Mouse (Mus musculus): ENCODE results near the gene Fcho1. TPM values are rescaled to one million over a fixed set of nuclear protein-coding genes. Genes with fewer than 3 reads are reported as not detected.
A peak's percentile ranks its signal among the peaks of the same experiment; 100 is the strongest.

The Fcho1 gene
- polyA plus RNA-seq, 1 experiment: 8.8 TPM

DNA sequence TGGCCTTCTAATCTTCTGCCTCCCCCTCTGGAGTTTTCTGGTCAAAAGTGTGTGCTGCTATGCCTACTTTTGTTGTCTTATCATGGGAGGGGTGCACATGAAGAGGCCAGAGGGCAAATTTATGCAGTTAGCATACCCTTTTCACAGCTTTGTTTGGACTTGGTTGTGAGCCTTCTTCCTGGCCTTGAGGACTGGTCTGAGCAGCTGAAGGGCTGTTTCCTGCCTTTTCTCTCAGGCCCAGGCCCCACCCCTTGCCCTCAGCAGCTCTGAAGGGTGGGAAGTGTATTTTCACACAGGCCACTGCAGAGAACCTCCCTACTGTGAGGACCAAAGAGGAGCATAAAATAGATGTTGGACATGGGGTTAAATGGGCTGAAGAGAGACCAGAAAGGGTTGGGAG lies 48.0 kb downstream of the Fcho1 start:
- H3K27ac ChIP-seq (ENCODE audit: insufficient read depth, low read length): peak overlapping the region; percentile 79
- H3K4me3 ChIP-seq (ENCODE audit: low read depth, low read length): no peak overlapping the region
- peaks cover 11% of the 10 kb centered on the region for H3K4me1 ChIP-seq (ENCODE audit: control insufficient read depth, insufficient read depth, low read length)

DNA sequence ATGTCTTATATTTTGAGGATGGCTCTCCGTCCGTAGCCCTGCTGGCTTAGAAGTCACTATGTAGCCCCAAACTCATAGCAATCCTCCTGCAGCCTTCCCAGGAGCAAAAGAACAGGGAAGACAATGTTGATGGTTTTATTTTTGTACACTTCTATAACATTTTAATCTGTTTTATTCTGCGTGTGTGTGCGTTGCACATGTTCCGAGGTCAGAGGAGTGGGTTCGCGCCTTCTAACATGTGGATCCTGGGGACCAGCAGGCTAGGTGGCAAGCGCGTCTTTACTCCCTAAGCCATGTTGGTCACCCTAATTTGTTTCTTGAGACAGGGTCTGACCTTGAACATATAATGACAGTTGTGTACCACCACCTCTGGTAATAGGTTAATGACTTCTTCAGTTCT lies 48.7 kb downstream of the Fcho1 start:
- Histone ChIP-seq H3K4me3 (ENCODE audit: low read depth, low read length) (peak overlapping the region; percentile 52), H3K9me3 (replicated peaks; ENCODE audit: control insufficient read depth, insufficient read depth, low read length, poor library complexity, severe bottlenecking) (no peaks in the 10 kb centered on the region), H3K36me3 (ENCODE audit: control insufficient read depth, insufficient read depth, low read length, poor library complexity, severe bottlenecking) (no peaks in the 10 kb centered on the region), H3K4me1 (ENCODE audit: control insufficient read depth, insufficient read depth, low read length) (peaks cover 11% of the 10 kb centered on the region), H3K27me3 (ENCODE audit: control insufficient read depth, insufficient read depth, low read length, poor library complexity, severe bottlenecking) (no peaks in the 10 kb centered on the region), H3K27ac (ENCODE audit: insufficient read depth, low read length) (peak overlapping the region; percentile 79), H3K9ac (ENCODE audit: low read depth, poor library complexity, severe bottlenecking) (peak overlapping the region; percentile 81)
- TF ChIP-seq EP300 (IDR thresholded peaks at IDR 0.05; ENCODE audit: insufficient read depth, low read depth, low read length) (no peak), CTCF (IDR thresholded peaks at IDR 0.05; ENCODE audit: low read depth, low read length) (no peak), POLR2A (IDR thresholded peaks at IDR 0.05; ENCODE audit: insufficient read depth, low read length) (no peak)

More for the DNA sequence above, 48.0 kb downstream of the Fcho1 start:
- H3K27me3 ChIP-seq (ENCODE audit: control insufficient read depth, insufficient read depth, low read length, poor library complexity, severe bottlenecking): no peaks in the 10 kb centered on the region
- no peaks in the 10 kb centered on the region for H3K36me3 ChIP-seq (ENCODE audit: control insufficient read depth, insufficient read depth, low read length, poor library complexity, severe bottlenecking)
- TF ChIP-seq CTCF (IDR thresholded peaks at IDR 0.05; ENCODE audit: low read depth, low read length) (no peak), EP300 (IDR thresholded peaks at IDR 0.05; ENCODE audit: insufficient read depth, low read depth, low read length) (peak; percentile 84), POLR2A (IDR thresholded peaks at IDR 0.05; ENCODE audit: insufficient read depth, low read length) (no peak)
- H3K9ac ChIP-seq (ENCODE audit: low read depth, poor library complexity, severe bottlenecking): no peak overlapping the region
- H3K9me3 ChIP-seq (replicated peaks; ENCODE audit: control insufficient read depth, insufficient read depth, low read length, poor library complexity, severe bottlenecking): no peaks in the 10 kb centered on the region

DNA sequence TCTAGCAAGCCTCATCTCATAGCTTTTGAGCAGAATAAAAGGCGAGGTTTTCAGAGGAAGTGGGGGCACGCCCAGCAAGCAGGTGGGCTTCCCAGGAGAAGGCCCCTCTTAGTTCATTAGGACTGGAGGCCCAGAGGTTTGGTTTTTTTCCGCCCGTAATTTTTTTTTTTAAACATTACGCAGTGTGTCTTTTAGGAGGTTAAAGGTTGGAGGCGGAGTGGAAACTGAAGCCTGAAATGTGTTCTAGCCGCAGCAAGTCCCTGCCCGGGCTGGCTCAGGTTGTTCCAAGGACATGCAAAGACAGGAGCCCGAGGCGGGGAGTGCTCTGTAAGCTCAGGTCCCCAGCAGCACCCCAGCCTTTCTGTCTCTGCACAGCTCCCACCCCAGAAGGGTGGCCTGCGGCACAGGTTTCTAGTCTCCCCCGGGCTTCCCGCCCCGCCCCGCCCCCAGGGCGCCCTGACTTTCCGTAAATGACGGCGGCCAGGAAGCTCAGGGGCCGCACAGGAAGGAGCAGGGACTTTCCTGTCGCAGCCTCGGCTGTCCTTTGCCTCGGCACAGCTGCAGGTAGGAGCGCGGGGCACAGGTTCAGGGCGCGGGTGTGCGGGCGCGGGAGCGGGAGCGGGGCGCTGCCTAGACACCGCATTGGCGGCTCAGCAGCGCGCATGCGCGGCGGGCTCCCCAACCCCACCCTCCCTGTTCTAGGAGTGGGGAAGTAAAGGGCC lies 49.3 kb downstream of the Fcho1 start, which contains the start of gene Jak3:
Gene Jak3, plus strand, starts transcription at position 277 of the 722 bp plus-strand sequence.
- TF ChIP-seq EP300 (IDR thresholded peaks at IDR 0.05; ENCODE audit: insufficient read depth, low read depth, low read length) (0 out of 2 replicates have a peak, but pooled peaks have one; percentile 30), POLR2A (IDR thresholded peaks at IDR 0.05; ENCODE audit: insufficient read depth, low read length) (no peak)
- Histone ChIP-seq H3K27ac (ENCODE audit: insufficient read depth, low read length) (peak within 1 kb of the TSS; percentile 79), H3K4me1 (ENCODE audit: control insufficient read depth, insufficient read depth, low read length) (peaks cover 11% of the 10 kb centered on the region), H3K9ac (ENCODE audit: low read depth, poor library complexity, severe bottlenecking) (peak within 1 kb of the TSS; percentile 81), H3K27me3 (ENCODE audit: control insufficient read depth, insufficient read depth, low read length, poor library complexity, severe bottlenecking) (no peaks in the 10 kb centered on the region), H3K9me3 (replicated peaks; ENCODE audit: control insufficient read depth, insufficient read depth, low read length, poor library complexity, severe bottlenecking) (no peaks in the 10 kb centered on the region), H3K4me3 (ENCODE audit: low read depth, low read length) (peak within 1 kb of the TSS; percentile 88), H3K36me3 (ENCODE audit: control insufficient read depth, insufficient read depth, low read length, poor library complexity, severe bottlenecking) (no peaks in the 10 kb centered on the region)

DNA sequence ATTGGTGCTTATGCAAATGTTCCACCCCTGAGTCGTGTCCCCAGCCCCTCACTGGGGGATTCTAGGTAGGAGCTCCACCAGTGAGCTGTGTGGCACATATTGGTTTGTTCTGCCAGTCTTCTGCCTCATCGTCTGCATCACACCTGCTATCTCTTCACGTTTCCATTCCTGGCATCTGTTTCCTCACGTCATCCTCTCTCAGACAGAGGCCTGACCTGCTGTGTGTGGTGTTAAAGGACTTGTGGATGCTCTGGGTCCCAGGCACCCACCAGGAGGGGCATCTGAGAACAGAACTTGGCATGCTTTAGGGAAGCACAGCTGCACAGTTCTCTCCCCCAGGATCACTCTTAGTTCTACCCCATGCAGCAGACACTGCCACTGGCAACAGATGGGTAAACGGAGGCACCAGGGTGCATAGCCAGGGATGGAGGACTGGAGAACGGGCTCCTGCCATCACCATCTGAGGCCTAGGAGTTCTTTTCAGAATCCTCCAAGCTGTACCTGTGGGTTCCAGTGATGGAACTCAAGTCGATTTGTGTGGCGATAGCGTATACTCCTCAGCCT lies 50.0 kb downstream of the Fcho1 start:
- peaks cover 11% of the 10 kb centered on the region for H3K4me1 ChIP-seq (ENCODE audit: control insufficient read depth, insufficient read depth, low read length)
- no peak for TF ChIP-seq POLR2A (IDR thresholded peaks at IDR 0.05; ENCODE audit: insufficient read depth, low read length)
- no peak for TF ChIP-seq EP300 (IDR thresholded peaks at IDR 0.05; ENCODE audit: insufficient read depth, low read depth, low read length)
- no peak for TF ChIP-seq CTCF (IDR thresholded peaks at IDR 0.05; ENCODE audit: low read depth, low read length)
- H3K27ac ChIP-seq (ENCODE audit: insufficient read depth, low read length): peak overlapping the region; percentile 77
- no peaks in the 10 kb centered on the region for H3K9me3 ChIP-seq (replicated peaks; ENCODE audit: control insufficient read depth, insufficient read depth, low read length, poor library complexity, severe bottlenecking)
- H3K9ac ChIP-seq (ENCODE audit: low read depth, poor library complexity, severe bottlenecking): peak overlapping the region; percentile 81
- H3K4me3 ChIP-seq (ENCODE audit: low read depth, low read length): peak overlapping the region; percentile 88
- no peaks in the 10 kb centered on the region for H3K36me3 ChIP-seq (ENCODE audit: control insufficient read depth, insufficient read depth, low read length, poor library complexity, severe bottlenecking)
- H3K27me3 ChIP-seq (ENCODE audit: control insufficient read depth, insufficient read depth, low read length, poor library complexity, severe bottlenecking): no peaks in the 10 kb centered on the region

DNA sequence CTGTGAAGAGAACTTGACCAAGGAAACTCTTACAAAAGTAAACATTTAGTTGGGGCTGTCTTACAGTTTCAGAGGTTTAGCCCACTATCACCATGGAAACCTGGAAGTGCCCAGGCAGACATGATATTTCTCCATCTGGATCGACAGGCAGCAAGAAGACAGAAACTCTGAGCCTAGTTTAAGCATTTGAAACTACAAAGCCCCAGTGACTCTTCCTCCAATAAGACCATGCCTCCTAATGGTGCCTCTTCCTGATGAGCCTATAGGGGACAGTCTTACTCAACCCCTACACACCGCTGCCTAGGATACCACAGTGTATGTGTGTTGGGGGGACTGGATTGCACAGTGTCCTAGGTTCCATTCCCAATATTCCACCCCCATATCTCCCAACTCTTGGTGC lies 51.4 kb downstream of the Fcho1 start:
- Histone ChIP-seq H3K4me1 (ENCODE audit: control insufficient read depth, insufficient read depth, low read length) (peaks cover 11% of the 10 kb centered on the region), H3K27ac (ENCODE audit: insufficient read depth, low read length) (no peak overlapping the region), H3K36me3 (ENCODE audit: control insufficient read depth, insufficient read depth, low read length, poor library complexity, severe bottlenecking) (no peaks in the 10 kb centered on the region), H3K27me3 (ENCODE audit: control insufficient read depth, insufficient read depth, low read length, poor library complexity, severe bottlenecking) (no peaks in the 10 kb centered on the region), H3K4me3 (ENCODE audit: low read depth, low read length) (no peak overlapping the region), H3K9ac (ENCODE audit: low read depth, poor library complexity, severe bottlenecking) (no peak overlapping the region), H3K9me3 (replicated peaks; ENCODE audit: control insufficient read depth, insufficient read depth, low read length, poor library complexity, severe bottlenecking) (no peaks in the 10 kb centered on the region)
- TF ChIP-seq CTCF (IDR thresholded peaks at IDR 0.05; ENCODE audit: low read depth, low read length) (no peak), POLR2A (IDR thresholded peaks at IDR 0.05; ENCODE audit: insufficient read depth, low read length) (no peak), EP300 (IDR thresholded peaks at IDR 0.05; ENCODE audit: insufficient read depth, low read depth, low read length) (no peak)

DNA sequence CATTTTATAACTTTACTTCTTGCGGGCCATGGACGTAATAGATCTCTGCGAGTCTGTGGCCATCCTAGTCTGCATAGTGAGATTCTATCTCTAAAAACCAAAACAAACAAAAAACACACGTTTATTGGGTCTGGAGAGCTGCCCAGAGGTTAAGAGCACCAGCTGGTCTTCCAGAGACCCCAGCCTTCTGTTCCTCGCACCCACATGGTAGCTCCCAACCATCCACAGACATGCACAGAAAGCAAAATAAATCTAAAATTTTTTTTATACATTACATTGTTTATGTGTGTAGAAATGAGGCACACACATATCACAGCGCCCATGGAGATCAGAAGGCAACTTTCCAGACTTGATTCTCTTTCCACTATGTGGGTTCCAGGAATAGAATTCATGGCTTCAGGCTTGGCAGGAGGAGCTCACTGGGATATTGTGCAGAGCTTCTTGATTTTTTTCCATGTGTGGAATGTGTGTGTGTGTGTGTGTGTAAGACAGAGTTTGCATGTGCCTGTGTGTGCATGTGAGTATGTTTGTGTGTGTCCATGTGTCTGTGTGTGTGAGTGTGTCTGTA lies 53.3 kb downstream of the Fcho1 start:
- no peak for TF ChIP-seq CTCF (IDR thresholded peaks at IDR 0.05; ENCODE audit: low read depth, low read length)
- no peak for TF ChIP-seq POLR2A (IDR thresholded peaks at IDR 0.05; ENCODE audit: insufficient read depth, low read length)
- TF ChIP-seq EP300 (IDR thresholded peaks at IDR 0.05; ENCODE audit: insufficient read depth, low read depth, low read length): no peak
- Histone ChIP-seq H3K36me3 (ENCODE audit: control insufficient read depth, insufficient read depth, low read length, poor library complexity, severe bottlenecking) (no peaks in the 10 kb centered on the region), H3K9ac (ENCODE audit: low read depth, poor library complexity, severe bottlenecking) (peak overlapping the region; percentile 46; the same call in 1 of the 2 replicates), H3K9me3 (replicated peaks; ENCODE audit: control insufficient read depth, insufficient read depth, low read length, poor library complexity, severe bottlenecking) (no peaks in the 10 kb centered on the region), H3K4me1 (ENCODE audit: control insufficient read depth, insufficient read depth, low read length) (peaks cover 14% of the 10 kb centered on the region), H3K4me3 (ENCODE audit: low read depth, low read length) (no peak overlapping the region), H3K27ac (ENCODE audit: insufficient read depth, low read length) (peak overlapping the region; percentile 83), H3K27me3 (ENCODE audit: control insufficient read depth, insufficient read depth, low read length, poor library complexity, severe bottlenecking) (no peaks in the 10 kb centered on the region)

Data from ES-Bruce4 (cell line).